Comparison of ENCODE assay signal across 26 mouse cellular contexts in the genomic region with DNA sequence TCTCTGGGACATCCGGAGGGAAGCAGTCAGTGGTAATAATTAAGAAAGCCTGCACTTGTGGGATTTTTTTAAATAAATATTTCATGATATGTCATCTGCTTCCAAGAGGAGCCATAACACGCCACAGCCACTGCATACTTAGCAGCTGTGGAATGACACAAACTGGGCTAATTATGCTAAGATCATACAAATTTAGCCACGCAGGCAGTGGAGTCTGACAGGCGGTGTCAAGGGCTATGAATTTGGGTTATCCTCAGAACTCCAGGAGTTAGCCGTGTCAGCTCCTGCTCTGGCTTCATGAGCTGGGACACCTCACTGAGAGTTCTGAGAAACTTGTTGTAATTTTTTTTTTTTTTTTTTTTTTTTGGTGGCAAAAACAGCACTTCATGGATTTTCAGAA. TPM values are rescaled to one million over a fixed set of nuclear protein-coding genes. Genes with fewer than 3 reads are reported as not detected.
DNase-seq lines count a peak whose midpoint lies in the region; ATAC-seq and TF ChIP-seq lines count a peak whose summit lies in the region.
"Had no signal": no experiment of that assay in that cellular context is flagged by ENCODE, and none has a peak within 500 bp of the region (broad histone marks: within the 10 kb centered on the region; RNA-seq: fewer than 3 reads in every experiment).

No protein-coding gene starts in this region.

- no peak for TF ChIP-seq CTCF in kidney, adult 2 months (conservative IDR thresholded peaks at IDR 0.05; ENCODE audit: insufficient read depth, insufficient read length, low read depth, low read length)

- 70% methylated on average over 5 of the region's 5 CpGs for WGBS in embryonic facial prominence, embryonic 14.5 days
- WGBS in embryonic facial prominence, embryonic 10.5 days = 88% methylated on average over 5 of the region's 5 CpGs
- WGBS in kidney, adult 2 months = 64% methylated on average over 5 of the region's 5 CpGs
- 74% methylated on average over 5 of the region's 5 CpGs for WGBS in midbrain, embryonic 16.5 days
- 90% methylated on average over 5 of the region's 5 CpGs for WGBS in midbrain, embryonic 11.5 days

- H3K27me3 ChIP-seq in embryonic facial prominence, embryonic 14.5 days (replicated peaks; ENCODE audit: control insufficient read depth, insufficient read depth, low read length) = no peaks in the 10 kb centered on the region
- H3K27me3 ChIP-seq in embryonic facial prominence, embryonic 10.5 days (replicated peaks; ENCODE audit: low read depth, poor library complexity, severe bottlenecking) = no peaks in the 10 kb centered on the region
- H3K27me3 ChIP-seq in kidney, adult 2 months (replicated peaks; ENCODE audit: control insufficient read depth, insufficient read depth, low read length) = no peaks in the 10 kb centered on the region
- H3K27me3 ChIP-seq in midbrain, embryonic 16.5 days (ENCODE audit: control insufficient read depth, insufficient read depth, low read depth, low read length) = no peaks in the 10 kb centered on the region
- H3K27me3 ChIP-seq in midbrain, embryonic 11.5 days (ENCODE audit: control insufficient read depth, insufficient read depth, low read length) = no peaks in the 10 kb centered on the region
- H3K27me3 ChIP-seq: embryonic facial prominence, embryonic 12.5 days; forebrain, embryonic 12.5 days; forebrain, embryonic 15.5 days; heart, embryonic 12.5 days; heart, embryonic 15.5 days; hindbrain, embryonic 13.5 days had no signal

- ATAC-seq in embryonic facial prominence, embryonic 14.5 days (ENCODE audit: low read depth) = no peak
- peak; percentile 75; the same call in 1 of the 2 replicates for ATAC-seq in midbrain, embryonic 16.5 days
- no peak for ATAC-seq in midbrain, embryonic 11.5 days (ENCODE audit: low FRiP score)
- ATAC-seq: activated CD4-positive, CD25-positive, alpha-beta regulatory T cell, adult 4 months; forebrain, embryonic 15.5 days; hindbrain, embryonic 16.5 days had no signal

- TF ChIP-seq POLR2A in kidney, adult 2 months (IDR thresholded peaks at IDR 0.05; ENCODE audit: low read depth, low read length) = no peak

- no peak overlapping the region for H3K4me2 ChIP-seq in embryonic facial prominence, embryonic 14.5 days (ENCODE audit: low read depth, low read length)
- H3K4me2 ChIP-seq in midbrain, embryonic 16.5 days (ENCODE audit: low read length) = no peak overlapping the region
- no peak overlapping the region for H3K4me2 ChIP-seq in midbrain, embryonic 11.5 days
- H3K4me2 ChIP-seq: embryonic facial prominence, embryonic 12.5 days; forebrain, embryonic 12.5 days; forebrain, embryonic 15.5 days; heart, embryonic 12.5 days; heart, embryonic 15.5 days; hindbrain, embryonic 13.5 days had no signal

- DNase-seq in embryonic facial prominence, embryonic 14.5 days (ENCODE audit: low spot score) = peak; percentile 5
- DNase-seq in embryonic facial prominence, embryonic 10.5 days (ENCODE audit: low spot score) = no peak
- peak; percentile 5 to 20 for DNase-seq in kidney, postnatal 4 days
- DNase-seq in kidney, adult 2 months = no peak
- DNase-seq in midbrain, embryonic 11.5 days (ENCODE audit: low spot score, missing footprints) = no peak
- DNase-seq: adrenal gland, adult 8-10 months; adrenal gland, postnatal 25 days; cerebellum, adult 18-20 months; cerebellum, adult 9-10 months; cerebellum, postnatal 14 days; gastrocnemius, postnatal 25 days; heart, adult 18-20 months; heart, postnatal 10 days; heart, postnatal 36 days had no signal

- no peak overlapping the region for H3K27ac ChIP-seq in embryonic facial prominence, embryonic 14.5 days (replicated peaks; ENCODE audit: low read depth, low read length)
- H3K27ac ChIP-seq in embryonic facial prominence, embryonic 10.5 days (replicated peaks) = no peak overlapping the region
- no peak overlapping the region for H3K27ac ChIP-seq in kidney, adult 2 months (ENCODE audit: insufficient read depth, low read depth, low read length)
- H3K27ac ChIP-seq in midbrain, embryonic 16.5 days (ENCODE audit: low read length) = no peak overlapping the region
- no peak overlapping the region for H3K27ac ChIP-seq in midbrain, embryonic 11.5 days (ENCODE audit: low read depth, low read length)
- H3K27ac ChIP-seq: embryonic facial prominence, embryonic 12.5 days; forebrain, embryonic 12.5 days; forebrain, embryonic 15.5 days; heart, embryonic 15.5 days; hindbrain, embryonic 10.5 days; hindbrain, embryonic 13.5 days had no signal

- no peaks in the 10 kb centered on the region for H3K4me1 ChIP-seq in embryonic facial prominence, embryonic 14.5 days (ENCODE audit: control insufficient read depth, insufficient read depth, low read length)
- H3K4me1 ChIP-seq in embryonic facial prominence, embryonic 10.5 days = no peaks in the 10 kb centered on the region
- H3K4me1 ChIP-seq in kidney, adult 2 months (ENCODE audit: control insufficient read depth, insufficient read depth, low read length) = no peaks in the 10 kb centered on the region
- no peaks in the 10 kb centered on the region for H3K4me1 ChIP-seq in midbrain, embryonic 16.5 days (ENCODE audit: control insufficient read depth, insufficient read depth, low read length)
- no peaks in the 10 kb centered on the region for H3K4me1 ChIP-seq in midbrain, embryonic 11.5 days (ENCODE audit: control insufficient read depth, insufficient read depth, low read length)
- H3K4me1 ChIP-seq: embryonic facial prominence, embryonic 12.5 days; forebrain, embryonic 12.5 days; forebrain, embryonic 15.5 days; heart, embryonic 12.5 days; heart, embryonic 15.5 days; hindbrain, embryonic 10.5 days; hindbrain, embryonic 13.5 days had no signal

- no peaks in the 10 kb centered on the region for H3K9me3 ChIP-seq in embryonic facial prominence, embryonic 14.5 days (ENCODE audit: control insufficient read depth, low read length)
- no peaks in the 10 kb centered on the region for H3K9me3 ChIP-seq in embryonic facial prominence, embryonic 10.5 days
- no peaks in the 10 kb centered on the region for H3K9me3 ChIP-seq in midbrain, embryonic 16.5 days (replicated peaks; ENCODE audit: control insufficient read depth, low read length, poor library complexity, severe bottlenecking)
- H3K9me3 ChIP-seq in midbrain, embryonic 11.5 days (ENCODE audit: control insufficient read depth, low read length) = no peaks in the 10 kb centered on the region
- H3K9me3 ChIP-seq: embryonic facial prominence, embryonic 12.5 days; forebrain, embryonic 12.5 days; forebrain, embryonic 15.5 days; heart, embryonic 12.5 days; heart, embryonic 15.5 days; hindbrain, embryonic 10.5 days; hindbrain, embryonic 13.5 days had no signal

- no peaks in the 10 kb centered on the region for H3K36me3 ChIP-seq in embryonic facial prominence, embryonic 14.5 days (ENCODE audit: control insufficient read depth, insufficient read depth, low read length)
- no peaks in the 10 kb centered on the region for H3K36me3 ChIP-seq in embryonic facial prominence, embryonic 10.5 days (replicated peaks)
- no peaks in the 10 kb centered on the region for H3K36me3 ChIP-seq in kidney, adult 2 months (ENCODE audit: control insufficient read depth, insufficient read depth, low read length)
- H3K36me3 ChIP-seq in midbrain, embryonic 16.5 days (ENCODE audit: control insufficient read depth, insufficient read depth, low read length) = no peaks in the 10 kb centered on the region
- H3K36me3 ChIP-seq in midbrain, embryonic 11.5 days (ENCODE audit: control insufficient read depth, insufficient read depth, low read length) = no peaks in the 10 kb centered on the region
- H3K36me3 ChIP-seq: embryonic facial prominence, embryonic 12.5 days; forebrain, embryonic 12.5 days; forebrain, embryonic 15.5 days; heart, embryonic 12.5 days; heart, embryonic 15.5 days; hindbrain, embryonic 10.5 days; hindbrain, embryonic 13.5 days had no signal

- H3K4me3 ChIP-seq in embryonic facial prominence, embryonic 14.5 days (ENCODE audit: low read depth, low read length) = no peak overlapping the region
- no peak overlapping the region for H3K4me3 ChIP-seq in embryonic facial prominence, embryonic 10.5 days
- H3K4me3 ChIP-seq in kidney, adult 2 months (ENCODE audit: insufficient read depth, low read depth, low read length) = no peak overlapping the region
- H3K4me3 ChIP-seq in midbrain, embryonic 16.5 days (ENCODE audit: low read depth, low read length) = no peak overlapping the region
- no peak overlapping the region for H3K4me3 ChIP-seq in midbrain, embryonic 11.5 days (ENCODE audit: low read depth, low read length)
- H3K4me3 ChIP-seq: embryonic facial prominence, embryonic 12.5 days; erythroblast, embryonic 14.5 days; forebrain, embryonic 12.5 days; forebrain, embryonic 15.5 days; heart, embryonic 12.5 days; heart, embryonic 15.5 days; hindbrain, embryonic 10.5 days; hindbrain, embryonic 13.5 days had no signal

- H3K9ac ChIP-seq in embryonic facial prominence, embryonic 14.5 days (ENCODE audit: low read depth, low read length) = no peak overlapping the region
- no peak overlapping the region for H3K9ac ChIP-seq in midbrain, embryonic 16.5 days (ENCODE audit: low read depth, low read length)
- no peak overlapping the region for H3K9ac ChIP-seq in midbrain, embryonic 11.5 days (ENCODE audit: low read length)
- H3K9ac ChIP-seq: embryonic facial prominence, embryonic 12.5 days; forebrain, embryonic 12.5 days; forebrain, embryonic 15.5 days; heart, embryonic 12.5 days; heart, embryonic 15.5 days; hindbrain, embryonic 13.5 days had no signal

RNA-seq across cellular contexts. Expression of a gene that starts 40.8 kb away (rescaled TPM):
- not detected in 2 replicates for polyA plus RNA-seq in embryonic facial prominence, embryonic 14.5 days (2014; fragmentation: Nextera tagmentation; extraction: Ambion mirVana)
- not detected in 2 replicates for polyA plus RNA-seq in embryonic facial prominence, embryonic 10.5 days (2016; fragmentation: Nextera tagmentation; extraction: Ambion mirVana)
- polyA plus RNA-seq in kidney, adult 2 months (2012; rRNA removed) = not detected in 2 replicates
- not detected in 2 replicates for polyA plus RNA-seq in midbrain, embryonic 16.5 days (2015; fragmentation: Nextera tagmentation; extraction: Ambion mirVana)
- polyA plus RNA-seq in midbrain, embryonic 11.5 days (2014; fragmentation: Nextera tagmentation; extraction: Ambion mirVana) = not detected in 2 replicates
- polyA plus RNA-seq: activated CD4-positive, CD25-positive, alpha-beta regulatory T cell, adult 4 months; embryonic facial prominence, embryonic 12.5 days; erythroblast, embryonic 14.5 days; forebrain, embryonic 12.5 days; forebrain, embryonic 15.5 days; gonadal fat pad, adult 2 months; heart, embryonic 12.5 days; heart, embryonic 15.5 days; hindbrain, embryonic 10.5 days; hindbrain, embryonic 13.5 days; hindbrain, embryonic 16.5 days had no signal

Comparison
In these comparisons a context has a peak if more than half of its experiments do, and no peak if none do; other contexts are left out.
1. DNase-seq: peak in embryonic facial prominence, embryonic 14.5 days (single experiment) and kidney, postnatal 4 days (2 of 2); none in embryonic facial prominence, embryonic 10.5 days (single experiment), kidney, adult 2 months (single experiment) and midbrain, embryonic 11.5 days (single experiment).